Mouse (Mus musculus): ENCODE measurements at regions not wholly inside any gene's neighbourhood (a gene's known extent, or its start where the extent isn't known, plus 50 kb on each side); places are given as distances from the start of the nearest gene placed in this dataset.

DNA sequence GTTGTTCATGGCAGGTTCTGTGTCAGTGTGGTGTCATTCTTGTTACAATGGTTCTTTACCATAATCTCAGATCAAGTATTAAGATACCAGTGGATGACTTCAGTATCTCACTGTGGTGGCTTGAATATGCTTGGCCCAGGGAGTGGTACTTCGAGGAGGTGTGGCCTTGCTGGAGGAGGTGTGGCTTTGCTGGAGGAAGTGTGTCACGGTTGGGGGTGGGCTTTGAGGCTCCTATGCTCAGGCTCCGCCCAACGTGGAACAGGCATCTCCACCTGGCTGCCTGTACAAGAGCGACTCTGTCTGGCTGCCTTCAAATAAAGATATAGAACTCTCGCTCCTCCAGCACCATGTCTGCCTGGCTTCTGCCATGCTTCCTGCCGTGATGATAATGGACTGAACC is 63.6 kb downstream of the Cd2 start:
- DNase-seq, result no peak

DNA sequence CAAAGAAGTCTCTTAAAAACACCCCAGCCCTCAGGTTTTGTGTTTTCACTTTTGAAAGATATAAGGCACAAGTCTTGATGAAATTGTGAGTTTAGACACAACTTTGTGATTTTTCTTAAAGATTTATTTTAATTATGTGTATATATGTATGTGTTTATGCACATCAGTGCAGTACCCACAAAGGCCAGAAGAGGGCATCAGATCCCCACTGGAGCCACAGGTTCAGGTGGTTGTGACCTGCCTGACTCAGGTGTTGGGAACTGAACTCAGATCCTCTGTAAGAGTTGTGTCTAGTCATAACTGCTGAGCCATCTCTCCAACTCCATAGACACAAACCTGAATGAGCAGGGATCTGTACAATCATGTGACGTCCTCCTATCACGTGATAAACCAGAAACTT is 67.8 kb downstream of the Cd2 start:
- peak in 1 of 2 experiments; percentile 4 for DNase-seq

DNA sequence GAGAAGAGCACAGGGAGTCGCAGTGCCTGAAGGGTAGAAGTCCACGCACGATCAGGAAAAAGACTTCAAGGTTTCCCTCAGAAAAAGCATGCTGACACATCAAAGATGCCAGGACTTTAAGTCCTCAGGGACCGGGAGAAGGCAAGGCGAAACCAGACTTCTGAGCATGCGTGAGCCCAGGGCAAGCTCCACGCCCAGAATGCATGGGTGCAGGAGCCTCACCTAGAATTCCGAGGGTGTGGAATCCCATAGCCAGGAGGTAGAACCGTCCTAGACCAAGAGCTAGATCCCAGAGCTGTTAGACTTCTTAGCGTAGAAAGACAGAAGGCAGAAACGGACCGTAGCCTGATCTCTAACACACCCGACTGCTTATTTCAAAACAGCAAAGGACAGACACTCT is 71.0 kb downstream of the Cd2 start:
- no peak for DNase-seq

DNA sequence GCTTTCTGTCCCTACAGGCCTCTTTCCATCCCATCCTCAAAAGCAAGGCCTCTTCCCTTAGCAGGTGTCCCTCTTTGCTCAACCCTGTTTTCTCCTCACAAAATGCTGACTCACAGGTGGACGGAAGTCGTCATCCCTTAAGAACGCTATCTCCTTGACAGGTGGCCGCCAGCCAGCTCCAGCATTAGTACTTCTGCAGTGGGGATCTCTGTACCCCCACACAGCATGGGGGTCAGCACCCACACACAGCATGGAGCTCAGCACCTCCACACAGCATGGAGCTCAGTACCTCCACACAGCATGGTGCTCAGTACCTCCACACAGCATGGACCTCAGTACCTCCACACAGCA is 74.6 kb downstream of the Cd2 start:
- no peak for DNase-seq

DNA sequence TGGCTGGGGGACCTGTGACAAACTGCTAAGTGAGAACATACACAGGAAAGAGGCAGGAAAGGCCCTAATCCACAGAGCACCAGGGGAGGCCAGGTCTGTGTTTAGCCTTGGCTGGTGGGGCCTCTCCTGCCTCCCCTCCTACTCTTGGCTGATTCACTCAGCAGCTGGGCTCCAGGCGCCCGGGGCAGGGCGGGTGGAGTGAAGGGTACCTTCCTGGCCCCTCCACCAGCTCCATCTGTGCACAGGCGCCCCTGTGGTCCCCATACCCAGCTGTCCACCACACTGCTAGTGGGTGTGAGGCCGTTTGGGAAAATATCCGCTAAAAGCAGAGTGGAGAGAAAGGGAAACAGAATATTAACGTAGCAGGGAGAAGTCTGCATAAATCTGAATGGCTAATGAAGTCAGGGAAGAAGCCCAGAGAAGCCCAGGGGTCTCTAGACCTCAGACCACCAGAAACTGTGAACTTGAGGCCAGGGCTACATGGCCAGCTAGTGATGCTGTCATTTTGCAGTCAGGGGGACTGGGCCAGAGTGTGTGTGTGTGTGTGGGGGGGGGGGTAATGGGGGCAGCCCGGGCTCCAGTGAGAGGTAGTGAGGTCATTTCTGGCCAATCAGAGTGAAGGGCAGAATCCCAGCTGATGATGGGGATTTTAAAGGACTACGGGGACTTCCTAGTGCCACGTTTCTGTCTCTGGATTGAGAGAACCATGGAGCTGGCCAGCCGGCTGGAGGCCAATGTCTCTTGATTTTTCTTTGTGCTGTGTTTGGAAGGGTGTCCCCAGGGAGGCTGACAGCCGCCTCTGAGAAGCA is 75.1 kb downstream of the Cd2 start:
- DNase-seq, result peak in 1 of 2 experiments; percentile 10

DNA sequence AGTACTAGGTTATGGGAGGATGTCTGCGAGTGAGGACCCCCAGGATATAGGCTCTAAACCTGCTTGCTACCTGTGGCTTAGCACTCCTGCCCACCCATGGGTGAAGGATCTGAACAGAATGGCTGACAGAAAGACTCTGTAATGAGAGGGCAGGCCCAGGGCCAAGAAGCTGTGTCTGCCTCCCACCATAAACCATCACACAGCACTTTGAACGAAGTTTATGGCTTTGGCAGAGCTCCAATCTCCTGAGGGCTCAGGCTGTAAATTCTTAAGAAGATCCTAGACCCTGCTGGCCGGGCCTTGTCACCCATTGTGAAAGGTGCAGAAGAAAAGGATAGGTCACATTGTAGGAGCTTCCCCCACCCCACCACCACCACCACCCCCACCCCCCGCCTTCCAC is 75.8 kb downstream of the Cd2 start:
- peak; percentile 7 to 8 for DNase-seq

DNA sequence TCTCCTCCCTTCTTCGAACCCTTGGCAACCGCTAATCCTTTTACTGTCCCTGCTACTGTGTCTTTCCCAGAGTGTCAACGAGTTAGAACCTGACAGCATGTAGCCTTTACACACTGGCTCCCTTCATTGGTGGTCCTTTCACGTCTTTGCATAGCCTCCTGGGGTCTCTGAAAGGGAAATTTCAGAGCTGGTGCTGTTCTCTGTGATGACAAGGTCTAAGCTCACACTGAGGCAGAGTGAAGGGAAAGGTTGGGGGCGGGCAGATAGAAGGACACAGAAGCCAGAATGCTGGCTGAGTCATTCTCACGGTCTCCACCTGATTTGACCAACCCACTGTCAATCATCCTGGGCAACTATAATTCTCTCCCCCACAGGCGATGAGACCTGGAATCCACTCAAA is 78.2 kb downstream of the Cd2 start:
- no peak for DNase-seq

DNA sequence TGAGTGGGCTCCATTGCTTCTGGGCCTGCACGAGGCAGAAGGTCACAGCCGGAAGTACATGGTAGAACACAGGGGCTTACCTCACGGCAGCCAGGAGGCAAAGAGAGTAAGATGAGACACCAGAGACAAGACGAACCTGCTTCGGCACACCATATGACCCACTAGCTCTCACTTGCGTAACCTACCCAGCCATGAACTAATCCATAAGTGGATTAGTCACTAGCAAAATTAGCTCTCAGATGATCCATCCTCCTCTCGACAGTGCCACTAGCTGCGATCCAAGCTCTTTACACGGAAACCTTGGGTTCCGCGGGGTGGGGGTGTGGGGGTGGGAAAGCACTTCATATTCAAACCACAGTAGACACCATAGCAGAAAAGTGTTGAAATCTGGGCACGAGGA is 79.0 kb downstream of the Cd2 start:
- DNase-seq, result no peak

DNA sequence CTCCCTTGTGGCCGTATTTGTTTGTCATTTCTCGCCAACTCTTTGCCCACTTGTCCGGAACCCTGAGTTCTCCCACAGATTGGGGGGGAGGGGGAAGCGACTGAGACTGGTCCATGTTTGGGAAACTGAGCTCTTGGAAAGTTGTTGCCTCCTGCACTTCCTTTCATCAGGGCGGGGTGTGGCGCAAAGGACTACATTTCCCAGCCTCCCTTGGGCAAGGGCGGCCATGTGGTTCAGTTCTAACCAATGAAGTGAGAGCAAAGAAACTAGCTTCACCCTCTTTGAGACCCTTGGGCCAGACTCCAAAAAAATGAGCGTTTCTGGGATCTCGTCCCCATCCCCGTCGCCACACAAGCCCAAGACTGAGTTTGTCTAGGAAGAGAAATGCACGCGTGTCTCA is 81.6 kb downstream of the Cd2 start:
- peak; percentile 9 to 52 for DNase-seq

DNA sequence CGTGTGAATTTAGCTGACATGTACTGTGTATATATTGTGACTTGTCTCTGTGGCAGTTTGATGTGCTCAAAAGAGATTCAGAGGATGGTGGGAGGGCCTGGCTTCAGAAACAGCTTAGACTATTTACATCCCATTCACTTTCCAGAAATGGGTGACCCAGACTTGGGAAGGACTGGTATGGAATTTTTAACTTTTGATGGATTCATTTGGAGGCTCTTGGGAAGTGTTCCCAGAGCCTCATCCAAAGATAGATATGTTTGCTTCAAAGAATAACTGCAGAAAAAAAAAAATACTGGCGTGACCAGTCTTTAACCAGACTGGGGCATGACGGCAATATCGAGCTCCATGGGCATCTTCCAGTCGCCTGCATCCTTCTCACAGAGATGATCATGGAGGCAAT is 84.6 kb upstream of the Ptgfrn start:
- no peak for DNase-seq

DNA sequence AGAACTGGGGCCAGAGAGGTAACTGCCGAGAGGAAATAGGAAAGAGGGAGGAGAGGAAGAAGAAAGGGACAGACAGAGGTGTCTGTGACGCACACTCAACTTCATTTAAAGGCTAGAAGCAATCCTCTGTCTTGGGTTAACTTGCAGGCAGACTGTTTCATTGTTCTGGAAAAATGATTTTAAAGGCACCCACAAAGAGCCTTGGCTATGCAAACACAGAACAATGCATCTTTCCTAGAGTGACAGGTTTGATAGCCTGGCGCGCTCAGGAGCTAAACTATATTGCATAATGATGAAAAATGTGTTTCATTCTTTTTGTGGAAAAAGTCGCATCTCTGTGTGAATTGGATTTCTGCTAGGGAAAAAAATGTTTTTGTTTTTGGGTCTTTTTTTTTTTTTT is 84.2 kb upstream of the Ptgfrn start:
- DNase-seq, result no peak

DNA sequence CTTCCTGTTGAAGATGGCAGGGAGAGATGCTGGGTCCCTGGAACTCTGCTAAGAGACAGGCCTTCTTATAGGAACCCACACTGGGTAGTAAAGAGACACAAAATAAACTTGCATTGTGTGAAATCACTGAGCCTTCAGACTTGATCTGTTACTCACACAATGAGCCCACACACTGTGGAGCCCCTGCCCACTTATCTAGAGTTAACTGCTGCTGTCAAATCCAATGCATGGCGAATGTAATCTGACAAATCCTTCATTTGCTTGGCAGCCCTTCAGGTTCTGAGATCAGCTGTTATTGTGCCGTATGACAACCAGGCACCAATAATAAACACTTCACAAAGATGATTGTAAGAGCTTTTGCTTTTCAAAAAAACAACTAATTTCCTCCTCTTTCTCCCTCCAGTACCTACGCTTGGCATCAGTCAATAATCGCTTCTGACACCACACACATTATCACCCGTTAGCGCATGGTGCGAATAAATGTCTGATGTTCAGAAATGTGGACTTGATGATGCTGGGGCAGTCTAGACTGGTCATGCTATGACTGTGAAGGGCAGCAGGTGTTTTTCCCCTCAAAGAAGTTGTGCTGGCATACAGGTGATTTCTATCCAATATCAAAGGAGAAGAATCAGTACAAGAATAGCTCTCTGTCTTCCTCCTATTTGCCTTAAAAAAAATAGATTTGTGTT is 81.4 kb upstream of the Ptgfrn start:
- no peak for DNase-seq

DNA sequence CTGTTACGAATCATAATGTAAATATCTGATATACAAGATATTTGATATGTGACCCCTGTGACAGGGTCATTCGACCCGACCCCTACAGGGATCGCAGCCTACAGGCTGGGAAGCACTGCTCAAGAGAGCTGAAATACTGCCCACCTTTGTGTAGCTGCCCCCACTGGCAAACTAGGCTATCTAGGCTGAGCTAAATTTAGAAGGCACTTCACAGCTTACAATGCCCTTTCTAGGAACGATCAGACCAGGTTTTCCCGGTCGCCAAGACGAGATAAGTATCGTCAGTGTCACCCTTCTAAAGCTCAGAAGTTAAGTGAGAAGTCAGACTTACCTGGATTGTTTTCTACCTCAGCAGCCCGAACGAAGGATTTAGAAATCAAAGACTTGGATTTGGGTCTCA is 71.9 kb upstream of the Ptgfrn start:
- no peak for DNase-seq

DNA sequence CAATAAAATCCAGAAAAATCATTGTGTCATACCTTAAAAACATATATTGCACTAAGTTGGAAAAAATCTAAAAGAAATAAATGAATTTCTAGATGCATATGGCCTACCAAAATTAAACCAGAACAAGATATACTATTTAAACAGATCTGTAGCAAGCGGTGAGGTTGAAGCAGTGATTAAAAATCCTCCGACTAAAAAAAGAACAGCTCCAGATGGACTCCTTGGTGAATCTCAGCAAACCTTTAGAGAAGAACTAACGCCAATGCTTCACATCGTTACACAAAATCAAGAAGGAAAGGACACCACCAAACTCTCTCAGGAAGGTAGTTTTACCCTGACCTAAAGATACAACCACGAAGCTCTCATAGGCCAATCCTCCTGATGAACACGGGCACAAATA is 63.9 kb upstream of the Ptgfrn start:
- no peak for DNase-seq

DNA sequence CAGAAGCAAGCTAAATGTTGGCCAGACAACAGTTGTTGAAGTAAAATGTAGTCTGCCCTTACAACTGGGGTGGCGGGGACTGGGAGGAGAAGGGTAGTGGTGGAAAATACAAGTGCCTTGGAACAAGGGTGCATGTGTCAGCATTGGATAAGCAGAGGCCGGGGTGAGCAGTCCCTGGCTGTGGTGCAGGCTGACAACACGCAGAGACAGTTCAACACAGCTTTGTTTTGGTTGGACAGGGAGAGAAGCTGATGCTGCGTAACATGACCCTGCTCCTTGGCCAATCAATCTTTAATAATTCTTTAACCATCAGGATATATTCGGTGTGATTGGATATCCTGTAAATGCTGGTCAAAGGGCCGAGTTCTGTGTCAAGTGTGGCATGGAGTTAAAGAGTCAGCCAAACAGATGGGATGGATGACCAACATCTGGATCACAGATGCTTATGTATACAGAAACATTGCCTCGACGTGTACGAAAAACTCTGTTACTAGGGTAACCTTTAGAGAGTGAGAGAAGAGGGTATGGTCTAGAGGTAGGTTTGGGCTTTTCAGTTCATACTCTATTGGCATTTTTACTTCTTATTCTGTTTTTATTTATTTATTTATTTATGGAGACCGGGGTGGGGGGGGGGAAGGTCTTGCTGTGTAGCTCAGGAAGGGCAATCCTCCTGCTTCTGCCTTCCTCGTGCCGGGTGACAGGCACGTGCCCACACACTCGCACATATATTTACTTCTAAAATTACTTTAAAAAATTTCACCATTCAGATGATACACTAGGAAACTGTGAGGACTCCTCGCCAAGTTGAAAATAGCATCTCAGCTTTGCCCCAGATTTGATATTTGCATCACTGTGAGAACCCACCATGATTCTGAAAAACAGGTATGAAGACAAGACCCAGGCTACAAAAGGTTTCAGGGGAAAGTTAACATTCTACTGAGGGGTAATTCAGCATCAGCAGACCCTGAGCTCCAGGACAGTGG is 60.2 kb upstream of the Ptgfrn start:
- no peak for DNase-seq

DNA sequence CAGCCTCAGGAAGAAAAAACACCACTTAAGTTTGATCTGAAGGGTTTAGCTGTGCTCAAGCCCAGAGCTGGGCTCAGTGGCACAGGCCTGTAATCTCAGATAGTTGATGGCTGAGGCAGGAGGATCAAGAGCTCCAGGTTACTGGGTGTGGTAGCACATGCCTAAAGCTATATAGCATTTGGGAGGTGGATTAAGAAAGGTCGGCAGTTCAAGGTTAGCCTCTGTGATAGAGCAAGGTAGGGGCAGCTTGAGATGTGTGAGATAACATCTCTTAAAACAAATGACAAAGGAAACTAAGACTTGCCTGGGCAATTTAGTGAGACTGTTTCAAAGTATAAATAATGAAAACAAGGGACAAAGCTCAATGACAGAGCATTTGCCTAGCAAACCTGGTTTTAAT is 56.9 kb upstream of the Ptgfrn start:
- DNase-seq, result no peak

DNA sequence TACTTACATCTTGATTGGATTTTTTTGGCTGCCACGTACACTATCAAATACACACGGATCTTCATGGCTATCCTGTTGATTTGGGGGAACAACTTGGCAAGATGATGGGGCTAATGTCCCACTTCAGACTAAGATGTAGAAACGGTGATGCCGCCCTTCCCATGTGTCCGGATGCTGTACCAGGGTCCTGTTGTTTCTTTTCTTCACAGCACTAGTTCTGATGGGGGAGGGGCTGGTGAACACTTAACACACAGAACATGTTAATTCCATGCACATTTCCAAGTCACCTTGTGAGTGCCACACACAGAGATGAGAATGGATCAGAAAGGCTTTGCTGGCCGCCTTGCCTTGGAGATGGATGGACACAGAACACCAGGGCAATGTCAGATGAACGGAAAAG is 56.5 kb upstream of the Ptgfrn start:
- DNase-seq, result no peak

DNA sequence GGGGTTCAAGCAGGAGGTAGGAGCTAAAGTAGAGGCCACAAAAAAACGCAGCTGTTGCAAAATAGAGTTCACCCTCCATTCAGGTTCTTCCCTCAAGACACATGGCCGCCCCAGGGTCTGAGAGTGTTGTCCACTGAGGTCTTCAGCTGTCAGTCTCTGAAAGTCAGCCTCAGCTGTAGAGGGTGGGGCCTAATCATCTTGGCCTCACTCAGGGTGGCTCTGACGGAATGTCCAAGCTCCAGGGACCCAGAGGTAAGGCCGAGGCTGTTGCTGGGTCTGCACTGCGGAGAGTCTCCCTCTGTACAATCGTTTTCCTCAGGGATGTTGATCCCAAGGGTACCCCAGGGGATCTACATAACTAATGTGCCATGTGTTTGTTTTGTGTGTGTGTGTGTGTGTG is 55.2 kb upstream of the Ptgfrn start:
- no peak for DNase-seq

DNA sequence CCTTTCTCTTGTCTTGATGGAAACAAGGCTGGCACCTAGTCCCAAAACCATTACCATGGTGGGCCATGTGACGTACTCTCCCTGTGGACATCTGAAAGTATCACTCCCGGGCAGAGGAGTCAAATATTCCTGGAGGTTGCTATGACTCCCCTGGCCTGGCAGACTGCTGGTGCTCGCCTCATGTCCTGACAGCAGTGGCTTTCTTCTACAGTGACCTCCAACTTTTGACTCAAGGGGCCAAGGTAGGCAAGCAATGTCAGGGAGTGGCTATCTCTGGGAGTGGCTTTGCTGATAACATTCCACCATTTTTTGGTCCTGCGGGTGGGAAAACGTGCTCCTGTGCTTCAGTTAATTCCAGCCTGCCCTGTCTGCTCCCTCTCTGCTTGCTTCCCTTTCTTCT is 54.7 kb upstream of the Ptgfrn start:
- DNase-seq, result no peak

DNA sequence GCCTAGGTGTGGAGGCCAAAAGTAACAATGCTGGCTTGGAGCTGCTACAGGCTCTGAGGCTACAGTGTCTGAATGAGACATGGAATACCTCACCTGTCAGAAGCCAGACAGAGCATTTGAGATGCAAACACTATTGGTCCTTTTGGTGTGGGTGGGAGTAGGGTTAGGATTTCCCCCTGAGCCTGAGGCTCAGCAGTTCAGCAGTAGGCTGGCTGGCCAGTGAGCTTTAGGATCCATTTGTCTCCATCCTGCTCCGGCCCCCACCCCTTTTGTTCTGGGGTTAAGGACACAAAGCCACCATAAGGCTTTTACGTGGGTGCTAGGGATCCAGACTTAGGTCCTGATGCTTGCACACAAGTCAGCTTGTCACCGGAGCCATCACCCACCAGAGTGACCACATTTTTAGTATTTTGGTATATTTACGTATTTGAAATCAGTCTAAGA is 53.9 kb upstream of the Ptgfrn start:
- DNase-seq, result no peak

DNA sequence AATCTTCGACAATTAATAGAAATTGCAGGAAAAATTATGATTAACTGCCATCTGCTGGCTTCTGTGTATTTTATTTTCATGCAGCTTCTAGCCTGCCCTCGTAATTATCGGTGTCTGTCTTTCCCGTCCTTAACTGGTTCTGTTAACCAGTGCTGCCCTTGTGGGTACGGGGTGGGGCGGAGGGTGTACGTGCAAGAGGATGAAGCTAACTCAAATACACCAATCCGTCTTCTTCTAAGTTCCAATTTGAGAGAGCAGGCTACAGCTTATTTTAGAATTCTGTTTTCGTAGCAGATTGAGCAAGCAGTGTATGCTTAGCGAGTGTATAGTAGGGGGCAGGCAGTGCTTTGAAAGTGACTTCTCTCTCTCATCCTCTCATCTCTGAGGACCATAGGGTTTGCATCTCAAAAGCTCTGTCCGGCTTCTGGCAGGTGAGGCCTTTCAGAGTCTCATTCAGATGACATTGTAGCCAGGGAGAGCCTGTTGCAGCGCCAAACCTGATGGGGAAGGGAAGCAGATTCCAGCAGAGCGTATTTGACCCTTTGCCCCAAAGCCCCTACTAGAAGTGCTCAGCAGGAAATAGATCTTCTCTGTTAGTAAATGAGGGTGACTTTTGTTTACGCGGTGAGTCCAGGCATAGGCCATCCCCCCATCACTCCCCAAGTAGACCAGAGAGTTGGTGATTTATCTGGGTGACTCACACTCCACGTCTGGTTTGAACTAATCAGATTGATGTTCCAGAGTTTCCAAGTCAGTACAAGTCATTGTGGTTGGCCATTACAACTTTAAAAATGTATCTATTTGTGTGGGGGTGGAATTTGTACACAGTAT is 53.3 kb upstream of the Ptgfrn start:
- no peak for DNase-seq

DNA sequence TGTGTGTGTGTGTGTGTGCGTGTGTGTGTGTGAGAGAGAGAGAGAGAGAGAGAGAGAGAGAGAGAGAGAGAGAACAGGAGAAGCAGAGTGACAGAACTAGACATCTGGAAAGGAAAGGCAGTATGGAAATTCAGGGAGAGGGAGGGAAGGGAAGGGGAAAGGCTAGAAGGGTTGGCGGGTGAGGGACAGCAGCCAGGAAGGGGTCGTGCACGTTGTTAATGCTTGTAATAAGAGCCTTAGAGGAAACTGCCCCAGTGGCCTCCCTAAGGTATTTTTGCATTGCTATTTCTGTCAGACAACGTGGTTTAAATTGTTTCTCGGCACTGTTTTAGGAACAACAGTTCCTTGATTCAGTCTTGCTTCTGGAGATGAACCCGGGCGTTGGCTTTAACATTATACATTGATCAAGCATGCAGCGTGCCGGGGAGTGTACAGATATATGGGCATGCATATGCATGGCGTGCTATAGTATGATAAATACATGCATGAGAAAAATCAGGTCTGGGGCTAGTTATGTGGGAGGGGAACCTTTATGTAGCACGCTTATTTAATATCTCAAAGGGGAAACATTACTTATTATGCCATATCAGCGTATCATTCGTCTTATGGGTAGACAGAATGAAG is 52.6 kb upstream of the Ptgfrn start:
- DNase-seq, result no peak
